Comparison of ENCODE assay signal across 9 mouse cellular contexts in the genomic region with DNA sequence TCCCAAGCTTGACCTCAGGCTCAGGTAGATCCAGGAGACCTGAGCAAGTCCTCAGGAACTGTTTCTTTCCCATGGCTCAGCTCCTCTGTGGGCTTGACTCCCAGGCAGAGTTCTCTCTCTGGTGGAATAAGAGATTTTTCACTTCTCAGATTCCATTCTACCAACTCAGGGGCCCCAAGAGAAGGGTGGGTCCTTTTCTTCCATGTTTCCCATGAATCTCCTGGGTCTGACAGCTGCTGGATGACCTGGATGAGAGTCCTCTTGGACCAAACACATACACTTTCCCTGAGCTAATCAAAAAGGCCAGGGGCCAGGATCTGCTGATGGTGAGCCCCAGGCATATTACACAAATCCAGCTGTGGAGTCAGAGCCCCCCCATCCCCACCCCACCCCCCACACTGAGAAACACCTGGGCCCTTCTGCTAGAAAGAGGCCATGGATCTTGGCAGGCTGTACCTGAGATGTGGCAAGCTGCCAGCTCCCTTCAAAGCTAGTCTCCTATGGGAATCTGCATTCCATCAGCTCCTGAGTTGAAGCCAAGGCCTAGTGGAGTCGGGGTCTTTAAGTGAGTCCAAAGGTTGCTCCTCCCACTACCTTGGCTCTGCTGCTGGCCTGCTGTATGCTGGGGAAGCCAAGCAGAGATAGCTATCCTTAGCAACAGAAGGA. TPM values are rescaled to one million over a fixed set of nuclear protein-coding genes. Genes with fewer than 3 reads are reported as not detected.
DNase-seq lines count a peak whose midpoint lies in the region; ATAC-seq lines count a peak whose summit lies in the region.
"Had no signal": no experiment of that assay in that cellular context is flagged by ENCODE, and none has a peak within 500 bp of the region (broad histone marks: within the 10 kb centered on the region; RNA-seq: fewer than 3 reads in every experiment).

No protein-coding gene starts in this region.

- DNase-seq in gastrocnemius, adult 18-20 months (ENCODE audit: low spot score) = peak; percentile 9
- no peak for DNase-seq in gastrocnemius, postnatal 36 days
- DNase-seq in testis, postnatal 10 days (ENCODE audit: low spot score) = peak; percentile 61
- DNase-seq in testis, postnatal 14 days (ENCODE audit: low spot score) = no peak
- peak; percentile 49 to 61 for DNase-seq in kidney, postnatal 25 days
- no peak for DNase-seq in layer of hippocampus, postnatal 10 days (ENCODE audit: low spot score in 2 of 2)
- no peak for DNase-seq in frontal cortex, postnatal 10 days (ENCODE audit: low spot score in 2 of 2)

- no peak for ATAC-seq in CD4-positive, CD25-positive, alpha-beta regulatory T cell, adult 4 months

- intact Hi-C loops in gastrocnemius, postnatal 36 days (cut with DNase I) = no loop called here

RNA-seq across cellular contexts. Expression of gene Mrgprd, which starts 17.9 kb away (rescaled TPM):
- not detected for total RNA-seq in gastrocnemius, adult 18-20 months (2021)
- not detected for total RNA-seq in gastrocnemius, postnatal 36 days (2021)
- under 1 TPM in 1 of 2 experiments, not detected in 1; 0.09 TPM for polyA plus RNA-seq in CD4-positive, CD25-positive, alpha-beta regulatory T cell, adult 4 months (2017; shearing (Covaris generic))
- total RNA-seq in layer of hippocampus, postnatal 10 days (2021) = not detected
- total RNA-seq: layer of hippocampus, postnatal 25 days had no signal

RNA-seq across cellular contexts. Expression of gene Mrgprf, which starts 31.9 kb away (rescaled TPM):
- 1 to 10 TPM; 1.3 to 2.1 TPM for total RNA-seq in gastrocnemius, adult 18-20 months (2021)
- 1 to 10 TPM; 2.5 to 2.7 TPM for total RNA-seq in gastrocnemius, postnatal 36 days (2021)
- not detected for polyA plus RNA-seq in CD4-positive, CD25-positive, alpha-beta regulatory T cell, adult 4 months (2017; shearing (Covaris generic))
- total RNA-seq in layer of hippocampus, postnatal 10 days (2021) = 1 to 10 TPM; 1.6 to 2.2 TPM

RNA-seq across cellular contexts. Expression of gene Tpcn2, which starts 48.7 kb away (rescaled TPM):
- total RNA-seq in gastrocnemius, adult 18-20 months (2021) = 1 to 10 TPM; 1.0 TPM
- total RNA-seq in gastrocnemius, postnatal 36 days (2021) = 1 to 10 TPM; 1.7 to 1.9 TPM
- polyA plus RNA-seq in CD4-positive, CD25-positive, alpha-beta regulatory T cell, adult 4 months (2017; shearing (Covaris generic)) = 10 to 100 TPM in 1 of 2 experiments, 1 to 10 TPM in 1; 6.1 to 13.6 TPM
- total RNA-seq in layer of hippocampus, postnatal 10 days (2021) = 1 to 10 TPM; 5.5 to 7.0 TPM

Comparison
In these comparisons a context has a peak if more than half of its experiments do, and no peak if none do; other contexts are left out.
1. DNase-seq: peak in gastrocnemius, adult 18-20 months (single experiment), testis, postnatal 10 days (single experiment) and kidney, postnatal 25 days (2 of 2); none in gastrocnemius, postnatal 36 days (0 of 2), testis, postnatal 14 days (single experiment), layer of hippocampus, postnatal 10 days (0 of 2) and frontal cortex, postnatal 10 days (0 of 2).